Mouse (Mus musculus) gastrocnemius, postnatal 4 days (tissue): Measurements from ENCODE around the gene Qtrt1. TPM values are rescaled to one million over a fixed set of nuclear protein-coding genes. Genes with fewer than 3 reads are reported as not detected.

Experiments
- DNase-seq, 2 experiments: peaks; one replicate each; pipeline ENCODE4 v3.0.0; 2021 to 2022; ENCODE audit warnings: low spot score in 2 of 2, mixed read lengths in 2 of 2
- long read RNA-seq, 2 experiments: library from polyadenylated mRNA; stranded (forward); transcript quantifications; one replicate each; pipeline ENCODE4 v2.0.0; 2021
- total RNA-seq, 2 experiments: library from RNA; stranded (reverse); gene quantifications; 2 replicates each; pipeline ENCODE4 v1.2.3; 2021

Qtrt1 gene
- 10 to 100 TPM; 15.1 to 18.5 TPM for total RNA-seq
- long read RNA-seq, experiment 1, transcript Qtrt1-201 (10 exons, 1,316 nt): major isoform, 13 of 20 reads
- long read RNA-seq, experiment 1, partial matches to known transcripts: 0 of 20 reads
- long read RNA-seq, experiment 1, other reads (novel, unspliced or antisense): 6 of 20 reads
- long read RNA-seq, experiment 2, transcript Qtrt1-201 (10 exons, 1,316 nt): major isoform, 14 of 20 reads
- long read RNA-seq, experiment 2, partial matches to known transcripts: 3 of 20 reads
- long read RNA-seq, experiment 2, other reads (novel, unspliced or antisense): 3 of 20 reads

DNA sequence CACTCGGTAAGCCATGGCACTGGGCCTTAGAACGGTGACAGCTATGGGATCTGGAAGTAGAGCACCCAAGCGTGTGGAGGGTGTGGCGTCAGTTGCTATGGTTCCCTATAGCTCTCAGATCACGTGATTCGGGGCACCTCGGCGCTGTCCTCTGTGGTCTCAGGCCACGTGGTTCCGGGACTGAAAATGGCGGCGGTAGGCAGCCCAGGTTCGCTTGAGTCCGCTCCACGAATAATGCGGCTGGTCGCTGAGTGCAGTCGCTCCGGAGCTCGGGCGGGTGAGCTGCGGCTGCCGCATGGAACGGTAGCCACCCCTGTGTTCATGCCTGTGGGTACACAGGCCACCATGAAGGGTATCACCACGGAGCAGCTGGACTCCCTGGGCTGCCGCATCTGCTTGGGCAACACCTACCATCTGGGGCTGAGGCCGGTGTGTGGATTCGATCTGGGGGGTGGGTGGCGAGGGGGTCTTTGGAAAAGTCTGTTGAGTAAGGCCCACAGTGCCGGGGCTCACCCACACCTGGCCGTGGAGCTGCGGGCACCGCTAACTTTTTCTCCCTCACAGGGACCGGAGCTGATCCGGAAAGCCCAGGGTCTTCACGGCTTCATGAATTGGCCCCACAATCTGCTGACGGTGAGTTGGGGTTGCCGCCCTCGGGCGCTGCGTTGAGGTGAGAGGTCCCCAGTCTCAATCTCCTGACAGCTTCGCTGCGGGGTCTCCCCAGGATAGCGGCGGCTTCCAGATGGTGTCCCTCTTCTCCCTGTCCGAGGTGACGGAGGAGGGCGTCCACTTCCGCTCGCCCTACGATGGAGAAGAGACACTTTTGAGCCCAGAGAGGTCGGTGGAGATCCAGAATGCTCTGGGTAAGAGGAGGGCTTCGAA lies at the start of gene Qtrt1:
Gene Qtrt1, plus strand, starts transcription at position 169 of the 882 bp plus-strand sequence.
- DNase-seq: peak; percentile 57 to 78

DNA sequence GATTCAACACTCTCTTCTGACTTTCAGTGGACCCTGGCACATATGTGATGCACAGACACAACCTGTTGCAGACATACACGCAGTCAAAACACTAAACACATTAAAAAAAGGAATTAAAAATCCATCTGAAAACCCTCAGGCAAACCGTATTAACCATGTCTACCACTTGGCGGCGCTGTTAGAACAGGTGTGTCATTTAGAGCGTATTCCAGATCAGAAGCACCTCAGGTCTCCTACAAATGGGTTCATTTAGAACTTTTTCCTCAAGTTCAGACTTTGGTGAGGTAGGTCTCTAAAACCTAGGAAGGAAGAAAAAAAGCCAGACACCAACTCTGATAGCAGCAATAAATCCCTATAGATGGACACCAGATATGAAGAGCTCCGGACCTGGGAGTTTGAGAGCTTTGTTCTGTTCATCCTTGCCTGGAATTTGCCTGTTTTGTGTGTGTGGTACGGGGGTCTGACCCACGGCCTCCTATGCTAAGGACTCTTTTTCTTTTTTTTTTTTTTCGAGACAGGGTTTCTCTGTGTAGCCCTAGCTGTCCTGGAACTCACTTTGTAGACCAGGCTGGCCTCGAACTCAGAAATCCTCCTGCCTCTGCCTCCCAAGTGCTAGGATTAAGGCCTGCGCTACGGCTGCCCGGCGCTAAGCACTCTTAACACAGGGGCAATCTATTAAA lies 45.0 kb upstream of the Qtrt1 start:
- peak in 1 of 2 experiments; percentile 48 for DNase-seq

DNA sequence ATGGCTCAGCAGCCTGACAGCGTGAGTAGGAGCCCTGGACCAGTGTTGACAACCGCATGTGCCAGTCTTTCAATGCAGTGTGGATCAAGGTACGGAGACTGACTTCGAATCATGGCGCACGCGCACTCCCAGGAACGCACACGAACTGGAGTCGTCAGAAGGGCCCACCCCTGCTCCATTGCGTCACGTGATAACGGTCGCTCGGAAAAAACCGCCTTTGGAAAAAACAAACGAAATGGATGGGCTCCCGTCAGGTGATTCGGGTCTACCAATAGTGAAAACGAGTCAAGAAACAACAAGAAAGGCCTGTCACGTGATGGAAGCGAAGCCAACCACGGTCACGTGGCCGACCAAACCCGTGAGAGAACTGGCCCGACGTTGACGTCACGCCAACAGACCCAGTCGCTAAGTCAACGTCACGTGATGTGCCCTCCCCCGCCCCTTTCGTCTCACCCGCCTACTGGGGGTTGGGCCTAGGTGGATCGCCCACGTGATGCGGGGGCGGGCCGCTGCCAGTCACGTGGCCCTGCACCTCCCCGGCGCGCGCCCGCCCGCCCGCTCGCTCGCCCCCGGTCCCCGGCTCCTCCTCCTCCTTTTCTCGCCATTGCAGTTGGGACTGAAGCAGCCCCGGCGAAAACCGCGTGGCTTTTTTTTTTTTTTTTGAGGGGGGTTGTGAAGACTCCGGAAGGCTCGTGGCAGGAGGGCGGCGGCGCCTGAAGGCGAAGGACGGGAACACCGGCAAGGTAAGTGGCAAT lies 44.1 kb upstream of the Qtrt1 start, which contains the start of gene Ilf3:
Gene Ilf3, plus strand, starts transcription at position 515 of the 755 bp plus-strand sequence.
- peak; percentile 99 to 100 for DNase-seq

DNA sequence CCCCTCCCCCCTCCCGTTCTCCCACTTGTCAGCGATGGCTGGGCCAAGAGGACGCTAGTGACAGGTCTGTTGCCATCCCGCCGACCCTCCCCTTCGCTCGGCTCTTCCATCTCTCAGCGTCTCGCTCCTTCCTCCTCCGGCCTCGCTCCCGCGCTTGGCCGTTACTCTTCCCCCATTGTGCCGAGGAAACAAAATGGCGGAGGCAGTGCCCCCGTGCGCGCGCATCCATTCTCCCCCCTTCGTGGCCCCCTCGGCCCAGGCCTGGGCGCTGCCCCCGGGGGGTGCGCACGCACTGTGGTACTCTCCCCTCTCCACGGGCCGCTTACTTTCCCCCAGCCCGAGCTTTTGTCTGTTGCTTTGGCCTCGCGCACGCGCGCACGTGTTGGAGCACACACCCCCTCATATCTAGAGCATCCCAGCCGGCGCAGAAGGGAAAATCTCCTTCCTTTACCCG lies 43.5 kb upstream of the Qtrt1 start:
- peak; percentile 66 to 80 for DNase-seq

DNA sequence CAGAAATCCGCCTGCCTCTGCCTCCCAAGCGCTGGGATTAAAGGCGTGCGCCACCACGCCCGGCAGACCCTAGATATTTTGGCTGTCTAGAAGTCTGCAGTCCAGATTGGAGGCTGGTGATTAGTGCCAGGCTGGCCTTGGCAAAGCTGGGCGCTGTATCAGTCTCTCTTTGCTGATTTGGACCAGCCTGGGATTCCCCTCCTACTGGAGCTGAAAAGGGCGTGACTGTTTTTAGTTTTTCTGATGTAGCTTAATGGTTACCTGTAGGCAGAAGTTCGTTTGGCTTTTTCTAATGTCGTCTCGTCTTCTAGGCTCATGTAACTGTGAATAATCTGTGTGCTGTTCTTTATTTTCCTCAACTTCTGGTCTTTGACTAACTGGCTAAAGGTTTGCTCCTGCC lies 42.6 kb upstream of the Qtrt1 start:
- DNase-seq: no peak

DNA sequence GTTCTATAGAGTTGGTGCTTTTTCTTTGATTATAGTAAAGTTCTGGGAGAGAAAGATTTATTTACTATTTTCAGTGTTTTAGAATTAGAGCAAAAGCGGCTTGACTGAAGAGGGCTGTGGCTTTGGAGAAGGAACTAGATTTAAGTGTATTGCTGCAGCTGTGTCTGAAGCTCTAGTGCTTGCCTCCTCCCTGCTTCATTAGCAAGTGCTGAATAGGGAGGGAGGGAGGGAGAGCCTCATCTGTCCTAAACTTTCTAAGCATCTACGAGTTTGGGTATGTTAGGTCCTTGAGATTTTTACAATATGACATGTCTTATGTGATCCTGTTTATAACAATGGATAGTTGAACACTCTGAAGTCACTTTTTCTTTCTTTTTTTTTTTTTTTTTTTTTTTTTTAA lies 40.8 kb upstream of the Qtrt1 start:
- no peak for DNase-seq

DNA sequence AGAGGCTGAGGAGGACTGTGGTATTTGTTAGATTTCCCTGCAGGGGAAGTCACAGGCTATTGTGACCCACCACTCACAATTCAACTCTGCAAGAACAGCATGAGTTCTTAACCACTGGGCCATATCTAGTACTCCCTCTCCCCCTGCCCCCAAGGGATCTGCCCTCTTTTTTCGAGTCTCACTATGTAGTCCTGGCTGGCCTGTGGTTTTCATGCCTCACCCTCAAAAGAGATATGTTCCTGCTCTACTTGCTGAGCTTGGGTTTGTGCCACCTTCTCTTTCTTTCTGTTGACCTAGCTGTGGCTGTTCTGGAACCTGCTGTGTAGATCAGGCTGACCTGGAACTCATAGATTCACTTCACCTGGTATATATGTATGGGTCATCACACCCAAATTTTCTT lies 39.1 kb upstream of the Qtrt1 start:
- DNase-seq: no peak

DNA sequence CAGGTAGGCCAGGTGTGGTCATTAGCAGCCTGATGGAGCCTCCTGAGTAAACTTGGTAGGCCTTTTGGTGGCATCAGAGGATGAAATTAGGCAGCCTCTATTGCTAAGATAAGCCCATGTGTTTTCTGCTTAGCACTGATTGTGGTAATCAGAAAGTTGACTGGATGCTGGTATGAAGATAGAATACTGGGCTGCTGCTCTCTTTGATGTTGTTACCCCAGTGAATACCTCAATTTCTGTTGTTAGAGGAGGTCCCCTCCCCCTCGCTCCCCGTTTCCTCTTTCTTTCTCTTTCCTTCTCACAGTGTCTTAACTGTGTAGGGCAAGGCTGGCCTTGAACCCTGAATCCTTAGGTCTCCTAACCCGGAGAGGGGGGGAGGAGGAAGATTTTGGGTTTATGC lies 32.4 kb upstream of the Qtrt1 start:
- no peak for DNase-seq

DNA sequence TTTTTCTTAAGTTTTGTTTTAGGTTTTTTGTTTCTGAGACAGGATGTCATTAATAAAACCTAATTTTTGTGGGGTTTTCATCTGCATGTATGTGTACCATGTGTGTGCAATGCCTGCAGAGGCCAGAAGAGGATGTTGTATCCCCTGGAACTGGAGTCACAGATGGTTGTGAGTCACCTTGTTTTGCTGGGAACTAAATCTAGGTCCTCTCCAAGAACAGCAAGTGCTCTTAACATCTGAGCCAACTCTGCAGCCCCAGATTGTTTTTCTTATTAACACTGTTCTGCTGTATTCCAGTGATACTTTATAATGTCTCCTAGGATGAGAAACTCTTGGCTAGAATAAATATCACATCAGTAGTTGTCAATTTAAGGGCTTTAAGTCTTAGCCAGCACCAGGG lies 30.8 kb upstream of the Qtrt1 start:
- no peak for DNase-seq

DNA sequence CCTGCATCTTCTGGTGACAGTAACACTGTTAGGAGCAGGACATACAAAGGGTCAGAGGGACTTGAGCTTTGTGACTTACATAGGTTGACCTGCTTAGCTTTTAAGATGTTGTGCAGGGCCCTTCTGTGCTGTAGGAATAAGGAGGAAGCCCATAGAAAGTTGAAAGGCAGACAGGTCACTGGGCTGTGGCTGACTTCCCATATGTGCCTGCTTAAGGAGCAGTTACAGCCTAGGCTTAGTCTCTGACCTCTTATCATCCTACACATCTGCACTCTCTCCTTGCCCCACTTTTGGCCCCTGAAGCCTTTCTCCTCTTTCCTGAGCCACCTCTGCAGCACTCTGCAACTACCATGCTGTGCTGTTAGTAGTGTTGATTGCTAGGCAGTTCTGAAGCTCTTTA lies 27.7 kb upstream of the Qtrt1 start:
- DNase-seq: no peak

DNA sequence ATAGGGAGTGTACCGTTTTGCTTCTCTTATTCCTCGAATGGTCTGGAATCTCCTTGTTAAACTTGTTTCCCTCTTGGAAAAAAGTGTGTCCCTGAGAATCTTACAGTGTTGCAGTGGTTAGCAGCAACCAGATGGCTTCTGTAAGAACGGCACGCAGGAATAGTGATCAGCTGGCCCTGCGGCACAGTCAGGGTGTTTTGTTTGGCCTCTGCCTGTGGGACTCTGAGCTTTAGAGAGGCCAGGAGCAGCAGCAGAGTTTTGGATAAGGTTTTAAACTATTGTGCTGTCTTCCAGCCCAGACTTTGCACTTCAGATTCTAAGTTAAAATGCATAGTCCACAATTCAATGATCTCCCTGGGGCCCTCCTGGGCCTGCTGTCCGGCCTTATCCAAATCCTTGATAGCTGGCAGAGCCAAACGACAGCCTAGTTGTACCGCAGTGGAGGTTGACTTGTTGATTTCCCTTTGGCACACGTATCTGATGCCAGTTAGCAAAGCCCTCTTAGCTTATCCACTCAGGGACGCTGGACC lies 18.9 kb upstream of the Qtrt1 start:
- DNase-seq: no peak

DNA sequence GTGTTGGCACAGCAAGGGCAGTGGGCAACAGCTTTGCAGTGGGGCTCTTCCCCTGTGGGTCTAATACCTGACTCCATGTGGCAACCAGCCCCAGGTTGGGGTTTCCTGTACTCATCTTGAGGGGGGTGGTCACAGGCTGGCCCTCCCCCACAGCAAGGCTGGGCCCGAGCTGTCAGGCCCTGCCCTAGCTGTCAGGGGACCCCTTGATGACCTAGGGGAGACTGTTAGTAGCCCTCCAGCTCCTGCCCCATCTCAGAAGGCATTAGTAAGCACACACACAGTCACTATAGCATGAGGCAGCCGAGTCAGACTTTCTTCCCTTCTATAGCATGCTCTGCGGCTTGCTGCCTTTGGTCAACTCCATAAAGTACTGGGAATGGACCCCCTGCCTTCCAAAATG lies 15.9 kb upstream of the Qtrt1 start:
- no peak for DNase-seq

DNA sequence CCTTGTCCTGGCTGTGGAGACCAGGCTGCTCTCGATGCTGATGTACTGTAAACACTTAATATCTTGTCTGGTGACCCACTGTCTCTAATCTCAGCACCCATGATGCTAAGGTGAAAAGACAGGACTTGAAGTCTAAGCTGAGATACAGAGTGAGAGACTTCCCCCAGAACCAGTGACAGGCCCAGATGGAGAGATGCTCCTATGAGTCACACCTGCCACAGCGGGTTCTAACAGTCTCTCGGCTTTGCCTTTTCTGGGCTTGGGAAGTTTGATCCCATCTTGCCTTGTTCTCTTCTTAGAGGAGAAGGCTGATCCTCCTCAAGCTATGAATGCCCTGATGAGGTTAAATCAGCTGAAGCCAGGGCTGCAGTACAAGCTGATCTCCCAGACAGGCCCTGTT lies 14.5 kb upstream of the Qtrt1 start:
- DNase-seq: no peak

DNA sequence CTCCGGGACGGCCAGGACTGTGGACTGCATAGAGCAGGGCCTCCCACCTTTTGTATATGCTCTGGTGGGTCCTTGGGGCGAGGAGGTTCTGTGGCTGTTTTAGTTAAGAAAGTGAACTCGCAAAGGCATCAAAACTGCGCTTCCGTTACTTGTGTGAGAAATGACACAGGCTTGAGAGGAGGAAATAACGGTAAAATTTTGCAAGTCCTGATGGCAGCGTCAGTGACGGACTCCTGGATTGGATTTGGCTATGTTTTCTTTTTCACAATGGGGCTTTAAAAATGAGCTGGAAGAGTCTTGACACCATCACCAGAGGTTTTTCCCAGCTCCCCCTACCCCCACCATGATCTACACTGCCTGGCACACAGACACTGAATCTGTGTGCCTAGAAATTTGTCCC lies 10.6 kb upstream of the Qtrt1 start:
- no peak for DNase-seq

DNA sequence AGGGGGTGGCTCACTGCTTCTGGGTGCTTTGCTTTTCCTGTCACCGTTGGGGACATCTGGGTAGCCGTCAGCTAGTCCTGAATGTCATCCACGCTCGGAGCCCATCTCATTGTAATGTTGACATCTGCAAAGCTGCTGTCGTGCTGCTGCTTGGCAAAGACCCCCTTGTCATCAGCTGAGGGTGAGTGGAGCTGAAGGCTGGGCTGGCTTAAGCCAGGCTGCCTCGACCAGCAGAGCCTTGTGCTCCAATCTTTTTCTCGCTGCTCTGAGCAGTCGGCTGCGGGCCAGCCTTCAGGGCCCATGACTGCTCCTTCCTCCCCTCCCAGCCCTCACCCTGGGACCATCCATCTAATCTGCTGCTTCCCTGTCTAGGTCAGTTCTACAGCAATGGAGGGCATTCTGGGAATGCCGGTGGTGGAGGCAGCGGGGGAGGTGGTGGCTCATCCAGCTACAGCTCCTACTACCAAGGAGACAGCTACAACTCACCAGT lies 8.8 kb upstream of the Qtrt1 start:
- no peak for DNase-seq

DNA sequence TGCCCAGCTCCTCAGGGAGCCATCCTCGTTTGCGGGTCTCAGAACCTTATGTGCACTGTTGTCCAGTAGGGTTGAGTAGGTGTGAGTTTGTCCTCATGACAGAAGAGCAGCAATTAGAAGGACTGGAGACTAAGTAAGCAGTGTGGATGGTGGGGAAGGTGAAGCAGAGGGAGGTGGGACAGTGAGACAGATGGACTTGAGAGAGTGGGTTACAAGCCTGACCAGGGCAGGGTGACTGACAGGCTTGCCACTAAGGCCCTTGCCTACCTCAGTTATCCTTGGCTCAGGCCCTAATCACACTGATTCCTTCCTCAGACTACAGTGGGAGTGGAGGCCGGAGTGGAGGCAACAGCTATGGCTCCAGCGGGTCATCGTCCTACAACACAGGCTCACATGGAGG lies 7.9 kb upstream of the Qtrt1 start:
- DNase-seq: no peak

DNA sequence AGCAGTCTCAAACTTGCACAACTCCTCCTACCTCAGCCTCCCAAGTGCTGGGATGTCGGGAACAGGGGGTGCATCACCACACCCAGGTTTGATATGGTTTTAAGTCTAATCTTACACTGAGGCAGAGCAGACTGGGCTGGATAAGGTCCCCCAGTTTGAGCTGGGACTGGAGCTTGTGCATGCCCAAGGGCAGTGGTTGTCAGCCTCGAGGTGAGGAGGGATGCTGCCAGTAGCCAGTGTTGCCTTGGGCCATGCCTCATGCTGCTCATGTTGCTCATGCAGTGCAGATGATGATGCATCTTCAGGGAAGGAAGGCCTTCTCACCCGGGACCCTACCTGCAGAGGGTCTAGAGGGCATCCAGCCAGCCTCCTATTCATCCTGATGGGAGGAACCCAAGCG lies 6.1 kb upstream of the Qtrt1 start:
- DNase-seq: no peak

DNA sequence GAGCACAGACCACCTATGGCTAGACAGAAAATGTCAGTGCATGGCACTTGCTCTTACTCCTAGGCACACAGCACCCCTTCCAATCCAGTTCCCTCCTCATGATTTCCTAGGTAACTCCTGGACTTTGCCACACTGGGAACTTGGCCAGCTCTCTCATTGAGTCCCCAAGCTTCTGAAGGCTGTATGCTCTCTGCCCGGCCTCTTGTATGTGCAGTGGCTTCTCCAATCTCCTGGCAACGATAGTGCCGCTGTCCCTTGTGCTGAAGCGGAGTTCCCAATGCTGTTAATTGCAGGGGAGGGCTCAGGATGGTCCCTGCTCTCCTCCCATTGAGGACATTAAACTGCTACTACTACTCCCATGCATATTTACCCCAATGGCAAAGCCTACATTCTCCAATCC lies 3.7 kb upstream of the Qtrt1 start:
- DNase-seq: no peak

DNA sequence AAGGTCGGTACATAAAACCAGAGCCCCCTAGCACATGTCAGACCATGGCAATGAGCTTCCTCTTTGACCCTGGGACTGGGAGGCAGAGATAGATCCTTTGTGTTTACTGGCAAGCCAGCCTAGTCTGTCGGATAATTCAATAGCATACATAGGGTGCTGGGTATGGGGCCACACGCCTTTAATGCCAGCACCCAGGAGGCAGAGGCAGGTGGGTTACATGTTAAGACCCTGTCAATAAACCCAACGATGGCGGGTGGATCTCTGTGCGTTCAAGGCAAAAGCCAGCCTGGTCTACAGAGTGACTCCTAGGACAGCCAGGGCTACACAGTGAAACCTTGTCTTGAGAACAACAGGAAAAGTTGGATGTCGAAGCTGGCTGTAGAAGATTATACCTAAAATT lies 3.0 kb upstream of the Qtrt1 start:
- DNase-seq: no peak

DNA sequence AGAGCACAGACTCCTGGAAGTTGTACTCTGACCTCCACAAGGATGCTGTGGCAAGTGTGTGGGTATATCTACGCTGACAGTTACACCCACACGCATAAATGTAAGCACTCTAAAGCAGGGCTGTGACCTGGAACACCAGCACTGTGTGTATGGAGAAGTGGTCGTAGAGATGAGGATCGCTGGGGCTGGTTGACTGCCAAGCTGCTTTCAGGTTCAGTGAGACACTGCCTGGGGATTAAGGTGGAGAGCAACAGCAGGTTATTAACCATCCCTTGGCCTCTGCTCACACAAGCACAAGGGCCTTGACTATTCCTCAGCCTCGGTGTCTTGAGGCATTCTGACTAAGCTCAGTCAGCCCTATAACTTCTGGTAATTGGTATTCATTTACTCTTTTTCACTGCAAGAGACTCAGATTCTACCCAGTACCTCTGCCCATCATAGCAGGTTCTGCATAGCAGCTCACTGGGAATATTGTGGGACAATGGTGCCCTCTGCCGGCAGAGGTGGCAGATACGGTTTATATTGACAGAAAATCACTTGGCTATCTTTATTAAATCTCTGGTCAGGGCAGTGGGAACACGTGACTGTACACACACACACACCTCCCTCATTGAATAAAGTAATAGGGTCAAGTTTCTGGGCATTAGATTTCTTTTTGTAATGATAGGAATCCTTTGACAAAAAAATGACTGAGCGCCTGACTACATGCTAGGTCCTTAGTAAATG lies 1.9 kb upstream of the Qtrt1 start:
- DNase-seq: peak; percentile 65 to 78
